Mouse (Mus musculus) adrenal gland, postnatal 25 days (tissue): ENCODE measurements around the gene Ntm. TPM values are rescaled to one million over a fixed set of nuclear protein-coding genes. Genes with fewer than 3 reads are reported as not detected.
A peak's percentile ranks its signal among the peaks of the same experiment; 100 is the strongest.

ENCODE experiments used
- DNase-seq: peaks from one replicate; pipeline ENCODE4 v3.0.0; 2021; ENCODE audit warnings: mixed read lengths
- total RNA-seq: library from RNA; stranded (reverse); gene quantifications from 2 replicates; pipeline ENCODE4 v1.2.3, GENCODE M21; 2021

Gene Ntm
- total RNA-seq, 1 experiment from 2014 or later: 0.94 TPM

GRCm38 (mm10) chr9:29884062-29884461 lies 78.9 kb downstream of the Ntm start:
- no peak for DNase-seq

GRCm38 (mm10) chr9:29881614-29882013 lies 81.3 kb downstream of the Ntm start:
- DNase-seq: no peak

GRCm38 (mm10) chr9:29877583-29877982 lies 85.4 kb downstream of the Ntm start:
- no peak for DNase-seq

GRCm38 (mm10) chr9:29867746-29868145 lies 95.2 kb downstream of the Ntm start:
- no peak for DNase-seq

GRCm38 (mm10) chr9:29866824-29867223 lies 96.1 kb downstream of the Ntm start:
- no peak for DNase-seq

GRCm38 (mm10) chr9:29866101-29866500 lies 96.8 kb downstream of the Ntm start:
- DNase-seq: no peak

- DNase-seq: no peak
These were observed 97.4 kb downstream of the Ntm start for GRCm38 (mm10) chr9:29865502-29865901.

GRCm38 (mm10) chr9:29864886-29865285 lies 98.1 kb downstream of the Ntm start:
- no peak for DNase-seq

GRCm38 (mm10) chr9:29862408-29862807 lies 100.5 kb downstream of the Ntm start:
- DNase-seq: no peak

GRCm38 (mm10) chr9:29859256-29860048 lies 103.5 kb downstream of the Ntm start:
- DNase-seq: no peak

GRCm38 (mm10) chr9:29848735-29849455 lies 114.0 kb downstream of the Ntm start:
- DNase-seq: no peak

- no peak for DNase-seq
These were observed 125.6 kb downstream of the Ntm start for GRCm38 (mm10) chr9:29837344-29837743.

GRCm38 (mm10) chr9:29834911-29835310 lies 128.0 kb downstream of the Ntm start:
- peak; percentile 38 for DNase-seq

- no peak for DNase-seq
These were observed 129.2 kb downstream of the Ntm start for GRCm38 (mm10) chr9:29833781-29834180.

GRCm38 (mm10) chr9:29827240-29827660 lies 135.7 kb downstream of the Ntm start:
- no peak for DNase-seq

- DNase-seq: no peak
These were observed 137.7 kb downstream of the Ntm start for GRCm38 (mm10) chr9:29825236-29825635.

GRCm38 (mm10) chr9:29823716-29824115 lies 139.2 kb downstream of the Ntm start:
- DNase-seq: no peak

- no peak for DNase-seq
These were observed 150.3 kb downstream of the Ntm start for GRCm38 (mm10) chr9:29812685-29813084.

- no peak for DNase-seq
These were observed 156.2 kb downstream of the Ntm start for GRCm38 (mm10) chr9:29806790-29807189.

GRCm38 (mm10) chr9:29804483-29804882 lies 158.5 kb downstream of the Ntm start:
- DNase-seq: no peak

GRCm38 (mm10) chr9:29803738-29804285 lies 159.1 kb downstream of the Ntm start:
- no peak for DNase-seq

GRCm38 (mm10) chr9:29802990-29803737 lies 159.8 kb downstream of the Ntm start:
- no peak for DNase-seq
